Mouse (Mus musculus) heart, embryonic 14.5 days (tissue): Measurements from ENCODE around the gene Cwf19l1. TPM values are rescaled to one million over a fixed set of nuclear protein-coding genes. Genes with fewer than 3 reads are reported as not detected.

Source experiments
- ATAC-seq: fragments of 200-750 bp; cut with Nextera tagmentation; 2 replicates; pipeline ENCODE4 v1.8.0; 2017; ENCODE audit warnings: low read depth, moderate TSS enrichment; ENCODE audit not compliant: insufficient number of reproducible peaks, insufficient read depth, low FRiP score
- H3K27ac ChIP-seq, 2 experiments: fragments of 200-500 bp in 1 of 2; fragments of 300-500 bp in 1 of 2; sonication (generic) in 1 of 2; replicated peaks in 1 of 2; 2 replicates each; pipeline ENCODE4 v1.5.1; 2012 to 2014; ENCODE audit warnings: low read depth in 2 of 2, low read length in 2 of 2, control low read depth in 1 of 2, mild to moderate bottlenecking in 1 of 2, mixed read lengths in 1 of 2; ENCODE audit not compliant: control insufficient read depth in 1 of 2, insufficient read depth in 1 of 2
- H3K27me3 ChIP-seq: fragments of 300-500 bp; sonication (generic); 2 replicates; pipeline ENCODE4 v1.6.1; 2014; ENCODE audit warnings: mild to moderate bottlenecking, low read length, control low read depth; ENCODE audit not compliant: control insufficient read depth, insufficient read depth
- H3K36me3 ChIP-seq: fragments of 300-500 bp; sonication (generic); 2 replicates; pipeline ENCODE4 v1.6.1; 2014; ENCODE audit warnings: mild to moderate bottlenecking, control low read depth, low read length, mixed read lengths; ENCODE audit not compliant: control insufficient read depth, insufficient read depth
- H3K4me1 ChIP-seq, 2 experiments: fragments of 200-500 bp in 1 of 2; fragments of 300-500 bp in 1 of 2; sonication (generic) in 1 of 2; 2 replicates each; pipeline ENCODE4 v1.6.1; 2012 to 2014; ENCODE audit warnings: low read length in 2 of 2, control low read depth in 1 of 2, mixed read lengths in 1 of 2; ENCODE audit not compliant: control insufficient read depth in 2 of 2, insufficient read depth in 2 of 2
- H3K4me2 ChIP-seq: fragments of 300-500 bp; sonication (generic); 2 replicates; pipeline ENCODE4 v1.6.1; 2014; ENCODE audit warnings: mild to moderate bottlenecking, low read length
- H3K4me3 ChIP-seq, 2 experiments: fragments of 200-500 bp in 1 of 2; fragments of 300-500 bp in 1 of 2; sonication (generic) in 1 of 2; 2 replicates each; pipeline ENCODE4 v1.5.1; 2012 to 2014; ENCODE audit warnings: low read length in 2 of 2, mild to moderate bottlenecking in 2 of 2, control low read depth in 1 of 2, low read depth in 1 of 2, moderate library complexity in 1 of 2; ENCODE audit not compliant: control insufficient read depth in 1 of 2, insufficient read depth in 1 of 2
- H3K9ac ChIP-seq: fragments of 300-500 bp; sonication (generic); 2 replicates; pipeline ENCODE4 v1.6.1; 2014; ENCODE audit warnings: mild to moderate bottlenecking, low read length
- H3K9me3 ChIP-seq: fragments of 300-500 bp; sonication (generic); 2 replicates; pipeline ENCODE4 v1.6.1; 2016; ENCODE audit warnings: low read length, control low read depth; ENCODE audit not compliant: control insufficient read depth
- WGBS: fragments of 180-500 bp; shearing (Covaris S2); extraction: QIAGEN DNeasy Blood & Tissue Kit; methylation state at CpG from one replicate; pipeline ENCODE4 v1.1.7; 2014; 5-methylcytosine and 5-hydroxymethylcytosine counted together
- polyA plus RNA-seq: library from polyadenylated mRNA; unstranded; fragments of >200 nt; fragmentation: Nextera tagmentation; extraction: Ambion mirVana; gene quantifications from 2 replicates; pipeline ENCODE4 v1.2.1, GENCODE M21; 2014

Gene Cwf19l1
- polyA plus RNA-seq: 15.1 and 15.2 TPM in 2 replicates

DNA sequence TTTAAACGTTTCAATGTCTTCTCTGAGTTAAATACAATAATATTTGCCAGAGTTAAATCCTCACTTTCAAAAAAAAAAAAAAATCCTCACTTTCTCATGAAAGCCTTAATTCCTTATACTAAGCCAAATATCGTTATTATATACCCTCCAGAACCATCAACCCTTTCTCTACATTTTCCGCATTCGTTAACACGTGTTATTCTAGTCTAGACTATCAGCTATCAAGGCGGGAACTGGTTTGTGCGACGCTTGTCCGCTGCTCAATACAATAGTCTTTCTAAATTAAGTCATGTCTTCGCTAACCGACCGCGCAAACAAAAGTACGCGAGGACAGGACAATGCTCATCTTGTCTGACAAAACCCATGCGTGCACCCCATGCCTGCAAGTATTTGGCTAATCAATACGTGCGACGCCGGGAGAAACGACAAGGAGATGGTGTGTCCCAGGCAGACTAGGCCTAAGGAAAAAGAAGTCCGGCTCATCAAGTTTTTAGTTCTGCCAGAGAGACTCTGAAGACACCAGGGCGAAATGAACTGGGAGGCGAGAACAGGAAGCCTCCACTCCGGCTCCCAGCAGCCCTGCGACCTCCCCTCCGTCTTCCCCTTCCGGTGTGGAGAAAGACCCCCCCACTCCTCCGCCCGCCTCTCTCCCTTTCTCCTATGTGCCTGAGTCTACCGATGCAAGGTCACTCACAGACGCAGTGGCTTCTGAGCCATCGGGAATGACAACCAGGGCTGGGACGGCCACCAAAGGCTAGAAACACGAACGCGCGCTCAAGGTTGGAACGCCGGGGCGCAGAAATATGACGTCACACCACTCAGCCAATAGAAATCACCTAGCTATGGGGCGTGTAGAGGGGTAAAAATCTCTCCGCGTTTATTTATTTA is at the start of gene Cwf19l1:
TSS of gene Cwf19l1 (minus strand) at position 805 of the 888 bp plus-strand sequence.
- peak; percentile 82 for ATAC-seq
- Histone ChIP-seq H3K9me3 (0 out of 2 replicates have a peak, but pooled peaks cover 3% of the 10 kb centered on the region), H3K27me3 (no peaks in the 10 kb centered on the region), H3K4me1 (peaks cover 0 to 5% of the 10 kb centered on the region in 2 experiments; a peak in 3 of 4 replicates), H3K4me3 (peak within 1 kb of the TSS; percentile 75 to 100), H3K4me2 (peak within 1 kb of the TSS; percentile 91), H3K27ac (peak within 1 kb of the TSS; percentile 97 to 100), H3K9ac (peak within 1 kb of the TSS; percentile 86), H3K36me3 (peaks cover 46% of the 10 kb centered on the region)
- under 1% methylated on average over 45 of the region's 45 CpGs for WGBS

DNA sequence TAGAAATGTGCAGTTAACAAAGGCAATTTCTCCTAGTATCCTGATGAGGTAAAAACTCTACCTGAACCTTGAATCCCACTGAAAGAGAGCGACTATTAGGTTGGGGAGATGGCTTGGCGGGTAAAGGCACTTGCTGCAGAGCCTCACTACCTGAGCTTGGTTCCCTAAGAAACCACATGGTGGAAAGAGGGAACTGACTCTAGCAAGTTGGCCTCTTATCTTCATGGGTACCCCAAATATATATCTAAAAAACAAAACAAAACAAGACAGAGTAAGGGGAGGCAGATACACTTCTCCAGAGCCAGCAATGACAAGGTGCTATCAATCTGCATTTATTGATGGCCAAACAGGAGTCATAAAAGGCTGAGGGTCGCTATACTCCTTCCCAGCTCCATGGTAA is 48.3 kb upstream of the Cwf19l1 start:
- WGBS: 58% methylated on average over 3 of the region's 3 CpGs
- H3K4me1 ChIP-seq: no peaks in the 10 kb centered on the region
- H3K9ac ChIP-seq: no peak overlapping the region
- H3K36me3 ChIP-seq: no peaks in the 10 kb centered on the region
- no peak overlapping the region for H3K4me2 ChIP-seq
- H3K9me3 ChIP-seq: no peaks in the 10 kb centered on the region
- no peak overlapping the region for H3K27ac ChIP-seq
- no peaks in the 10 kb centered on the region for H3K27me3 ChIP-seq
- H3K4me3 ChIP-seq: no peak overlapping the region
- ATAC-seq: no peak

DNA sequence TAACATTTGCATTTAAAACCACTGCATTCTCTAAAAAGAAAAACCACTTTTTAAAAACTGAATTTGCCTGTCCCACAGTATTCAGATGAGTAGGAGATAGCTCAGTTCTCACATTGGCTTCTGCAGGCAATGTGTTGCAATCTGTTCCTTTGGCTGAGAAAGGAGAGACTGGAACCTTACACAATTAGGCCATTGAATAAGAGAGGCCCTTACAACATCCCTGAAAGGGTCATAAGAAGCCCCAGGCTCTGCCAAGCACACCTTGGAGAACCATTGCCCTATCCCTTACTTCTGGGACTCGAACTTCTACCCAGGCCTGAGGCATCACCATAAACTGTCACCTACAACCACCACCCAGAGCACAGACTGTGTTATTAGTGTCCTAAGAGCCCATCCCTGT is 44.8 kb upstream of the Cwf19l1 start:
- Histone ChIP-seq H3K9ac (no peak overlapping the region), H3K27me3 (no peaks in the 10 kb centered on the region), H3K9me3 (peaks cover 8% of the 10 kb centered on the region), H3K4me2 (no peak overlapping the region), H3K4me1 (no peaks in the 10 kb centered on the region), H3K27ac (no peak overlapping the region), H3K4me3 (no peak overlapping the region), H3K36me3 (no peaks in the 10 kb centered on the region)
- WGBS: 72% methylated on average over 1 of the region's 1 CpGs
- ATAC-seq: no peak

DNA sequence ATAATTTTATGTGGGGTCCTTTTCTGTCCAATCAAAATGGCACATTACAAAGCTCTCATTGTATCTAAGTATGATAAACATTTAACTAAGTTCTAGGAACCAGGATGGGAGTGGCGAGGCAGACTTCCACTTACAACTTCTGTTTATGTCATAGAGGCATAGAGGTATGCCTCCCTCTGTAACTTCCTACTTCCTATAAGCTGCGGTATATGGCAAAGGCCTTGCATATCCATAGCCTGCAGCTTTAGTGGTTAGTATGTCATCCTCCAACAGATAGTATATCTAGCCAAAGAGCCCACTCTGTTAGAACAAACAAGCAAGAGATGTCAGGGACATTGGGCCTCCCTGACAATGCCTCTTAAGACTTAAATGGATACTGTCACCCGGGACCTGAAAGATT is 41.1 kb upstream of the Cwf19l1 start:
- 81% methylated on average over 3 of the region's 3 CpGs for WGBS

DNA sequence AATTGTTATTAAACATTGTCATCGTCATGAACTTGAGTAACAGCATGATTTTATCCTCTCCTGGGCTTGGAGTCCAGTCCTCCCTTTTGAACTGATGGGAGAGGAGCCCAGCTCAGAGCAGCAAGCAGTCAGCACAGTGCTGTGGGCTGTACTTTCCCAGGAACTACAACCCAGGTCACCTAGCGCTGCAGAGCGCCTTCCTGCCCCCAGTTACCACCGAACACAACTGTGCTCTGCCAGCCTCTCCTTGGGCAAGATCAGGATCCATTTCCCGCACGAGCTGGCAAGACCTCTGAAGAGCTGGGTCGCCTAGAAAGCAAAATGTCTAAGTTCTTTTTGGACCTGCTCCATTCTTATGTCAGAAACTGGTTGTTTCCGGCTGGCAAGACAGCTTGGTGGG is 39.2 kb upstream of the Cwf19l1 start:
- Histone ChIP-seq H3K9me3 (peaks cover 22% of the 10 kb centered on the region), H3K27ac (no peak overlapping the region), H3K36me3 (no peaks in the 10 kb centered on the region), H3K4me1 (no peaks in the 10 kb centered on the region), H3K4me2 (no peak overlapping the region), H3K9ac (no peak overlapping the region), H3K4me3 (no peak overlapping the region), H3K27me3 (no peaks in the 10 kb centered on the region)
- 60% methylated on average over 8 of the region's 8 CpGs for WGBS
- ATAC-seq: no peak

More for the DNA sequence above, 41.1 kb upstream of the Cwf19l1 start:
- no peak for ATAC-seq
- Histone ChIP-seq H3K36me3 (no peaks in the 10 kb centered on the region), H3K4me1 (no peaks in the 10 kb centered on the region), H3K4me3 (no peak overlapping the region), H3K4me2 (no peak overlapping the region), H3K9ac (no peak overlapping the region), H3K27ac (no peak overlapping the region), H3K9me3 (peaks cover 22% of the 10 kb centered on the region), H3K27me3 (no peaks in the 10 kb centered on the region)

DNA sequence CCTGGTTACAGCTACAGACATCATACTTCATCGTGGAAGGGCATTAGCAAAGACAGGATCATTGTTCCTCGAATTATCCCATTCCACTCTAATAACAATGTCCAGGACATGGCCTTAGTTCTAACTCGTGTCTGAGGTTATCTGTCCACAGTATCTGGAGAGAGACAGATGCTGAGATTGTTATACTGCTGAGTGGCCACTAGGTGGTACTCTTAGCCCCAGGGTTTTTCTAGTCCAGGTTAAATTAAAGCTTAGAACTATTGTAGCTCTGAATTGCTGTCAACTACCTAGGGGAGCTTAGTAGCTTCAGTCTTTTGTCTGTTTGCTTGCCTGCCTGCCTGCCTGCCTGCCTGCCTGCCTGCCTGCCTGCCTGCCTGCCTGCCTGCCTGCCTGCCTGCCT is 25.8 kb upstream of the Cwf19l1 start:
- 5% methylated on average over 3 of the region's 3 CpGs for WGBS
- H3K4me2 ChIP-seq: no peak overlapping the region
- no peaks in the 10 kb centered on the region for H3K9me3 ChIP-seq
- H3K27me3 ChIP-seq: no peaks in the 10 kb centered on the region; the same call in none of the 2 replicates
- H3K4me3 ChIP-seq: no peak overlapping the region
- no peaks in the 10 kb centered on the region for H3K4me1 ChIP-seq
- no peak overlapping the region for H3K27ac ChIP-seq
- no peak for ATAC-seq
- H3K36me3 ChIP-seq: no peaks in the 10 kb centered on the region
- H3K9ac ChIP-seq: no peak overlapping the region

DNA sequence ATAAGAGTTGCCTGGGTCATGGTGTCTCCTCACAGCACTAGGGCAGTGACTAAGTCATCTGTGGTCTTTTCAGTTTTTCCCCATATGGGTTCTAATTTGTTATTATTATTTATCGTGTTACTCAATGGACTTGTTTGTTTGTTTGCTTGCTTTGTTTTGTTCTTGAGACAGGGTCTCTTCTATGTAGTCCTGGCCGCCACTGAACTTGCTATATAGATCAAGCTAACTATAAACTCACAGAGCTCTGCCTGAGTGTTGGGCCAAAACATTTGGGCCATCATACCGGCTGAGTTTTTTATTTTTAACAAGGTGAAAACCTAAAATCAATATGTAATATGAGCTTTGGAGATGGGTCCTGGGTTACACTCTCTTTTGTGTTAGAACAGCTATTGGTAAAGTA is 23.7 kb upstream of the Cwf19l1 start:
- Histone ChIP-seq H3K4me1 (no peaks in the 10 kb centered on the region), H3K36me3 (no peaks in the 10 kb centered on the region), H3K27ac (no peak overlapping the region), H3K27me3 (no peaks in the 10 kb centered on the region; the same call in none of the 2 replicates), H3K4me2 (no peak overlapping the region), H3K9me3 (no peaks in the 10 kb centered on the region), H3K9ac (no peak overlapping the region), H3K4me3 (no peak overlapping the region)
- WGBS: 77% methylated on average over 3 of the region's 3 CpGs
- ATAC-seq: no peak
